Mouse (Mus musculus) testis, adult 2 months (tissue): Measurements from ENCODE around the gene Ruvbl2.

ENCODE experiments used
- CTCF ChIP-seq: fragments of 200-500 bp; IDR thresholded peaks from 2 replicates; pipeline ENCODE4 v1.5.1; 2012; ENCODE audit warnings: low read depth, mild to moderate bottlenecking, inconsistent platforms, low read length, moderate library complexity; ENCODE audit not compliant: control insufficient read depth, insufficient read depth, insufficient replicate concordance
- POLR2A ChIP-seq: fragments of 200-500 bp; IDR thresholded peaks from 2 replicates; pipeline ENCODE4 v1.6.1; 2012; ENCODE audit warnings: low read depth, mild to moderate bottlenecking, inconsistent platforms, low read length, moderate library complexity; ENCODE audit not compliant: control insufficient read depth

DNA sequence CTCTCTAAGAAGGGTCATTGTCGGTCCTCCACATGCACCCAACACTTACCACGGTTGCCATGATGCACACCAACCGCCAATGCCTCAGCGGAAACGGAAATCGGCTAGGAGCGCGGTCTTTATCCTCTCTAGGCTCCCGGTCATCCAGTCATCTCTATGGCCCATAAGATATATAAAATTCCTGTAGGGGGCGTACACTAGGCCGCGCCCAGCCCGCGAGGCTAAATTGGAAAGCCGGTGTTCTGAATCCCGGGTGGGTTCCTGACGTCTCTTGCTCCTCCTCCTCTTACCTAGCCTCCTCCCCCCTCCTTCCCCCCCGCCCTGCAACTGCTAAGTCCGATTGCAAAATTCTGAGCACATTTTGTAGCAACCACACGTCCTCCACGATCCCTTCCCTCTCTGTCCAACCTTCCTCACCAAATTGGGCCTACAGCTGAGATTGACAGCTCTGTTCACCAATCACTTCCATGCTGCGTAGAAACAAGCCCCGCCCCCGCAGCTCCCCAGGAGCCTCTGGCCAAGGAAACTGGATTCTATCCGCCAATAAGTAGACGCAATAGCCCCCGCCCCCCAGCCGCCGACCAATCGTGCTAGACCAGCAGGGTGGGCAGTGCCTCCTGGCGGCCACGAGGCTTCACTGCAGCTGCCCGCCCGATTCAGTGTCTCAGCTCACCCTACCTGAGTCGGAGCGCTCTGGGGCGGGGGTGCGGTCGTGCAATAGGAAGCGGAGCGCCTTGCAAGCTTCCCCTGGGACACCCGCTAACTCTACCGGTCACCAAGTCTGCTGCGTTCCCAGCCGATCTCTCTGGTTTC, 3.5 kb downstream of the Ruvbl2 start, which contains the start of gene Gys1:
- peak; percentile 76; the same call in 1 of the 2 replicates for TF ChIP-seq POLR2A
- peak; percentile 96 for TF ChIP-seq CTCF
